10 mouse cellular contexts compared by ENCODE assay signal in the genomic region with DNA sequence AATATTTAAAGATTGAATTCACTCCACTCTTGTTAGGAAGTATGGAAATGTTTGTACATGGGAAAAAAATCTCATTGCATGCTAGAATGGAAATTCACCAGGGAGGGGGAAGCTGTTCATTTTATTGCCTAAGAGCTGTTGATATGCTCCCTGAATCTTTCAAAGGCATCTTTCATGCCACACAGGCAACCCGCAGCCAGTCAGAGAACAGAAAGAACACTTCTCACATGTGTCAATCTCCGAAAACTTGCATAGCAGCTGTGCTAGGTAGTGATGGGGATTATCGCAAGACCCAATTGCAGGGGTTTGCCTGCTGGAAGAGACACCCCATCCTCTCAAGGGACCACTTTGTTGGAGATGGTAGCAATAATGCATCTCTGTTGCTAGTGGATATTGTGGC. TPM values are rescaled to one million over a fixed set of nuclear protein-coding genes. Genes with fewer than 3 reads are reported as not detected.
DNase-seq lines count a peak whose midpoint lies in the region; ATAC-seq lines count a peak whose summit lies in the region.
"Had no signal": no experiment of that assay in that cellular context is flagged by ENCODE, and none has a peak within 500 bp of the region (broad histone marks: within the 10 kb centered on the region; RNA-seq: fewer than 3 reads in every experiment).

No protein-coding gene starts in this region.

- no peaks in the 10 kb centered on the region for H3K36me3 ChIP-seq in midbrain, embryonic 15.5 days (replicated peaks)

- WGBS in midbrain, embryonic 15.5 days, result 18% methylated on average over 3 of the region's 3 CpGs

- H3K27ac ChIP-seq in midbrain, embryonic 15.5 days, result peak overlapping the region; percentile 89

- H3K9ac ChIP-seq in midbrain, embryonic 15.5 days, result no peak overlapping the region

- H3K4me3 ChIP-seq in midbrain, embryonic 15.5 days, result peak overlapping the region; percentile 36; the same call in 1 of the 2 replicates

- peaks cover 9% of the 10 kb centered on the region for H3K4me1 ChIP-seq in midbrain, embryonic 15.5 days

- no peaks in the 10 kb centered on the region for H3K27me3 ChIP-seq in midbrain, embryonic 15.5 days (replicated peaks)

- DNase-seq in frontal cortex, postnatal 10 days (ENCODE audit: low spot score in 2 of 2), result no peak
- peak; percentile 5 for DNase-seq in left cerebral cortex, postnatal 4 days
- no peak for DNase-seq in left cerebral cortex, postnatal 10 days (ENCODE audit: extremely low spot score in 1 of 2, low spot score in 2 of 2)
- DNase-seq in fibroblast of lung, adult 2 months (ENCODE audit: low read depth), result peak; percentile 47
- DNase-seq in thymus, postnatal 10 days (ENCODE audit: low spot score in 2 of 2), result no peak
- no peak for DNase-seq in retina, postnatal 1 day

- intact Hi-C loops in left cerebral cortex, postnatal 4 days (cut with DNase I), result loop anchor here (2.0 to 5.0 kb wide), 3 partner anchors 56 to 356 kb away; no protein-coding TSS in a partner anchor
- intact Hi-C loops in left cerebral cortex, postnatal 10 days (cut with DNase I), result loop anchor here (5.0 kb wide), 2 partner anchors 56 to 171 kb away; no protein-coding TSS in a partner anchor

- peak overlapping the region; percentile 53 for H3K4me2 ChIP-seq in midbrain, embryonic 15.5 days

- peak; percentile 50 for ATAC-seq in frontal cortex, adult (ENCODE audit: low TSS enrichment)
- ATAC-seq in midbrain, embryonic 15.5 days (replicated peaks), result peak; percentile 35

- no peaks in the 10 kb centered on the region for H3K9me3 ChIP-seq in midbrain, embryonic 15.5 days

RNA-seq across cellular contexts. Expression of gene Gm11146, which starts 8.9 kb away (rescaled TPM):
- total RNA-seq in left cerebral cortex, postnatal 4 days (2021), result not detected
- not detected for total RNA-seq in left cerebral cortex, postnatal 10 days (2021)
- polyA plus RNA-seq in midbrain, embryonic 15.5 days (2015; fragmentation: Nextera tagmentation; extraction: Ambion mirVana), result not detected in 2 replicates
- polyA plus RNA-seq: large intestine, adult 2 months; neural tube, embryonic 11.5 days had no signal

Comparison
In these comparisons a context has a peak if more than half of its experiments do, and no peak if none do; other contexts are left out.
1. DNase-seq: peak in left cerebral cortex, postnatal 4 days (single experiment) and fibroblast of lung, adult 2 months (single experiment); none in frontal cortex, postnatal 10 days (0 of 2), left cerebral cortex, postnatal 10 days (0 of 2), thymus, postnatal 10 days (0 of 2) and retina, postnatal 1 day (single experiment).